Mouse (Mus musculus): ENCODE results near the gene Gm10974. TPM values are rescaled to one million over a fixed set of nuclear protein-coding genes. Genes with fewer than 3 reads are reported as not detected.

The Gm10974 gene
- polyA plus RNA-seq, 1 experiment from 2014 or later, result not detected

DNA sequence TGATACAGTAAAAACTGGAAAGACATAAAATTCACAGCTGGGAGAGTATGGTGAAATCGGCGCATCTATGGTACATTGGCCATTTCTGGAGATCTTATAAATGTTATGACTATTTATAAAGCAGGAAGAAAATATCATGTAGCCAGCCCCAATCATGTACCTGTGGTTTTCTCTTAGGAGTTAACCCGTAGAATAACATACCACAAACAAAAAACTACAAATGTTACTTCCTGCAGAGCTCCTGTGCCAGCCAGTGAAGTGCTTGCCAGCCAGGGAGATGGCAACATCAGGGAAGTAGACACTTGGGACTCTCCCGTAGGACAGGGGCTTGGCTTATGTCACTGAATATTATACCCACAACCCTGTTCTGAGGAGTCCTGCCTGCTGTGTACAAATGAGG lies 14.6 kb upstream of the Gm10974 start:
- Histone ChIP-seq H3K9ac (ENCODE audit: low read length) (no peak overlapping the region), H3K4me1 (ENCODE audit: control insufficient read depth, insufficient read depth, low read length) (no peaks in the 10 kb centered on the region; the same call in 1 of the 2 replicates), H3K27me3 (ENCODE audit: control insufficient read depth, insufficient read depth, low read length) (no peaks in the 10 kb centered on the region), H3K27ac (ENCODE audit: low read depth, low read length) (no peak overlapping the region), H3K4me3 (ENCODE audit: low read depth, low read length) (no peak overlapping the region), H3K9me3 (ENCODE audit: control insufficient read depth, low read length) (no peaks in the 10 kb centered on the region), H3K36me3 (ENCODE audit: control insufficient read depth, insufficient read depth, low read length) (no peaks in the 10 kb centered on the region), H3K4me2 (ENCODE audit: low read depth) (no peak overlapping the region)
- DNase-seq (ENCODE audit: low spot score) (no peak), ATAC-seq (ENCODE audit: insufficient read depth, low FRiP score, low TSS enrichment) (no peak)
- WGBS, result 95% methylated on average over 4 of the region's 4 CpGs

DNA sequence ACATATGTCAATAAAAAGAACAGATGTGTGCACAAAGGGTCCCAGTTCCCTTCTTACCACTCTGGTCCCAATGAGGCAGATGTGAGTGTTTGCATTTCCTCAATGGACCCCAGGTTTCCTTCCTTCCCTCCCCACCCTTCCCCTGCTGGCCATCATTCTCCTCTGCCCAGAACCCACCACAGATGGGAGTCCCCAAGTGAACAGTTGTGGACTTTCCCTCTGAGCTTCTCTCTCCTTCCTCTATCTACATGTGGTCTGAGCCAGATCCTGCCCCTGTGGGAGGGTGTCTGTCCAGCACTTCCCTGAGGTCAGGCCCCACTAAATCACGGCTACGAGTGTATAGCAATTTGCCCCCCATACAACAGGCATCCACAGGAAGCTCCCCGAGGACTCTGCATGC lies 10.8 kb upstream of the Gm10974 start:
- WGBS, result 43% methylated on average over 3 of the region's 3 CpGs
- Histone ChIP-seq H3K9me3 (ENCODE audit: control insufficient read depth, low read length) (no peaks in the 10 kb centered on the region), H3K4me3 (ENCODE audit: low read depth, low read length) (no peak overlapping the region), H3K27me3 (ENCODE audit: control insufficient read depth, insufficient read depth, low read length) (no peaks in the 10 kb centered on the region), H3K4me1 (ENCODE audit: control insufficient read depth, insufficient read depth, low read length) (no peaks in the 10 kb centered on the region), H3K4me2 (ENCODE audit: low read depth) (no peak overlapping the region), H3K27ac (ENCODE audit: low read depth, low read length) (no peak overlapping the region), H3K9ac (ENCODE audit: low read length) (no peak overlapping the region), H3K36me3 (ENCODE audit: control insufficient read depth, insufficient read depth, low read length) (no peaks in the 10 kb centered on the region)
- DNase-seq (ENCODE audit: low spot score) (no peak), ATAC-seq (ENCODE audit: insufficient read depth, low FRiP score, low TSS enrichment) (no peak)

DNA sequence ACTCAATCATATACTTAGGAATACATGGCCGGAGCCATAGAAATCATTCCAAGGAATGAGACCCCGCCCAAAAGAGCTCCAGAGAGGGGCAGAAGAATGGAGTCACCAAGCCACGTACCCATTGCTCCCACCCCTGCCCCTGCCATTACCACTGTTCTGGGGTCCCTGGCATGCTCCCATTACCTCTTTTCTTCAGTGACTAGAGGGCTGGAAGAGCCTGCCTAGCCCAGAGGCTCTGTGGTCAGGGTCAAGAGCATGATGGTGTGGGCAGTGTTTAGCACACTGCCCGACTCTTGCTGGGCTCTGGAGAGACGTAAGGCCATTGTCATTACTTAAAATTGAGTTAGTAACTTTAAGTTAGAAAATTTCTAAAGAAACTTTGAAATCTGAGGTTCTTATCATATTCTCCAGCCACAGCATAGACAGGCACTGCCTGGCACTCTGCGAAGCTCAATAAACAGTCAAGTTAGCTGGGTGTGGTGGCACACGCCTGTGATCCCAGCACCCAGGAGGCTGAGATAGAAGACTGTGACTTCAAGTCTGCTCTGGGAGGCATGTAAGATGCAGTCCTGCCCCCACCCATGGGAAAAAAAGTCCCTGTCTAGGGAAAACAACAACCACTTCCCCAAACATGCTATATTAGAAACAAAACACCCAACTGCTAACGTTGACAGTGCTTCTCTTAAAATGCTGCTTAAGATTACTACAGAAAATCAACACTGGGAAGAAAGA lies 9.7 kb upstream of the Gm10974 start:
- Histone ChIP-seq H3K4me3 (ENCODE audit: low read depth, low read length) (no peak overlapping the region), H3K4me2 (ENCODE audit: low read depth) (no peak overlapping the region), H3K9me3 (ENCODE audit: control insufficient read depth, low read length) (no peaks in the 10 kb centered on the region), H3K27ac (ENCODE audit: low read depth, low read length) (no peak overlapping the region), H3K4me1 (ENCODE audit: control insufficient read depth, insufficient read depth, low read length) (no peaks in the 10 kb centered on the region), H3K9ac (ENCODE audit: low read length) (no peak overlapping the region), H3K36me3 (ENCODE audit: control insufficient read depth, insufficient read depth, low read length) (no peaks in the 10 kb centered on the region), H3K27me3 (ENCODE audit: control insufficient read depth, insufficient read depth, low read length) (no peaks in the 10 kb centered on the region)
- ATAC-seq (ENCODE audit: insufficient read depth, low FRiP score, low TSS enrichment) (no peak), DNase-seq (ENCODE audit: low spot score) (no peak)
- WGBS, result 89% methylated on average over 8 of the region's 8 CpGs

DNA sequence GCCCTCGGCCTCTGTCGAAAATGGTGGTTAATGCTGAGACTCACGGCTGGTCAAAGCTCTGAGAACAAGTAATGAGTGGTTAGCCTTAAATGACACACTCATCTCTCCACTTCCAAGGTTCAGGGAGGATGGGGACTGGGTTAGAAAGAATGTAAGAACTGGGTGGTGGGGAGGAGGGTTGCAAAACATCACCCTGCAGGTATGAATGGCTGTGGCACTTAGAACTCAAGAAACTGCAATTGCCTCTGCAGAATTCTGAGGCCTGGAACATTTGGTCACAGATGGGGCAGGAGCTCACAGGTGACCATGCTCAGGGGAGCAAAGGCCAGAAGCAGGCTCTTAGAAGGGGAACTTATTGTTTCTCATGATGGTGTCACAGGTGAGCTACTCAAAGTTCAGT lies 7.2 kb upstream of the Gm10974 start:
- 97% methylated on average over 3 of the region's 3 CpGs for WGBS
- Histone ChIP-seq H3K36me3 (ENCODE audit: control insufficient read depth, insufficient read depth, low read length) (no peaks in the 10 kb centered on the region), H3K4me2 (ENCODE audit: low read depth) (no peak overlapping the region), H3K4me3 (ENCODE audit: low read depth, low read length) (no peak overlapping the region), H3K27me3 (ENCODE audit: control insufficient read depth, insufficient read depth, low read length) (no peaks in the 10 kb centered on the region), H3K9ac (ENCODE audit: low read length) (no peak overlapping the region), H3K27ac (ENCODE audit: low read depth, low read length) (no peak overlapping the region), H3K4me1 (ENCODE audit: control insufficient read depth, insufficient read depth, low read length) (no peaks in the 10 kb centered on the region), H3K9me3 (ENCODE audit: control insufficient read depth, low read length) (no peaks in the 10 kb centered on the region)
- no peak for DNase-seq (ENCODE audit: low spot score)
- ATAC-seq (ENCODE audit: insufficient read depth, low FRiP score, low TSS enrichment), result no peak

DNA sequence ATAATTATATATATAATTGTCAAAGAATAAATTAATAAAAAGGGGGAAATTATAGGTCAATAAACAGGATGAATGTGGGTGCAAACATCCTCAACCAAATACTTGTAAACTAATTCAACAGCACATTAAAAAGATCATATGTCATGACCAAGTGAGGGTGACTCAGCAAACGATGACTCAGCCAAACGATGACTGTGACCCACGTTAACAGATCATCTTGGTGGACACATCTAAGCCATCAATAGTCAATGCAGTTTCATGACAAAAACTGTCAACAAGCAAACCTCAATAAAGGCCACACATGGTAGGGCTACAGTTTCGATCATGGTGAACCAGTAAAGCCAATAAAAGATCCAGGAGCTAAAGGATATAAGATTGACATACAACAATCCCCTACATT lies 6.7 kb upstream of the Gm10974 start:
- ATAC-seq (ENCODE audit: insufficient read depth, low FRiP score, low TSS enrichment), result no peak
- Histone ChIP-seq H3K36me3 (ENCODE audit: control insufficient read depth, insufficient read depth, low read length) (no peaks in the 10 kb centered on the region), H3K9ac (ENCODE audit: low read length) (no peak overlapping the region), H3K27ac (ENCODE audit: low read depth, low read length) (no peak overlapping the region), H3K4me2 (ENCODE audit: low read depth) (no peak overlapping the region), H3K27me3 (ENCODE audit: control insufficient read depth, insufficient read depth, low read length) (no peaks in the 10 kb centered on the region), H3K9me3 (ENCODE audit: control insufficient read depth, low read length) (no peaks in the 10 kb centered on the region), H3K4me1 (ENCODE audit: control insufficient read depth, insufficient read depth, low read length) (no peaks in the 10 kb centered on the region), H3K4me3 (ENCODE audit: low read depth, low read length) (no peak overlapping the region)
- WGBS, result 92% methylated on average over 4 of the region's 4 CpGs
- DNase-seq (ENCODE audit: low spot score), result no peak

DNA sequence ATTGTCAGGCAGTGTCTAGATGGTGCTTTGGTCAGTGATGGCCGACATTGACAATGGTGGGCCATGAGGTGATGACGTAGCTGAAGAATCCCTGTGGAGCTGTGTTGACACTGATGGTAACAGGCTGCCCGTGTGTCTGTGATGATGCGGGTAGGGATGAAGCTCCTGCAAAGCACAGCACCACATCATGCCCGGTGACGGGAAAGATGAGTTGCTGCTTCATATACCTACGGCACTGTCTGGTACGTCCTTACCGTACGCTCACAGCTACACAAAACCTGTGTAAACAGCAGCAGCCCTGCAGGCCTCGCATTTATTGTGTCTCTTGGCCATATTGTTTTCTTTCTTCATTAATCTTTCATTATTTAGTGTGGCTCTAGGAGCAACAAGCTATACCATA lies 1.2 kb upstream of the Gm10974 start:
- DNase-seq (ENCODE audit: low spot score), result no peak
- WGBS, result 92% methylated on average over 11 of the region's 11 CpGs
- ATAC-seq (ENCODE audit: insufficient read depth, low FRiP score, low TSS enrichment), result no peak

DNA sequence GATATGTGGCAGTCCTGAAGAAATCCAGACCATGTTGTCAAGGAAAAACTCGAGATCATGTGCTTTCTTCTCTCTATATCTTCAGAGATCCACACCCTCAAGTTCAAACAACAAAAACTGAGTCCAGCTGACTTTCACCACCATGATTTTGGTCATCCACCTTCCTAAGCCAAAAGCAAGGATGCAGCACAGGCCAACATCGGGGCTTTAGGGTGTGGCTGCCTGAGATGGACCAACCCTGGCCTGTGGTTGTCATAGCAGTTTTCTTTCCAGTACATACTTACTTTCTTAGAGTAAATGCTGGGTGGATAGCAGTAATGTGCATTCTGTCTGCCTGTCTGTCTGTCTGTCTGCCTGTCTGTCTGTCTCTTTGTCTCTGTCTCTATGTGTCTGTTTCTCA lies 294 bp upstream of the Gm10974 start:
- no peak for DNase-seq (ENCODE audit: low spot score)
- H3K9me3 ChIP-seq (ENCODE audit: control insufficient read depth, low read length), result no peaks in the 10 kb centered on the region
- no peak overlapping the region for H3K4me3 ChIP-seq (ENCODE audit: low read depth, low read length)
- H3K36me3 ChIP-seq (ENCODE audit: control insufficient read depth, insufficient read depth, low read length), result no peaks in the 10 kb centered on the region
- H3K4me2 ChIP-seq (ENCODE audit: low read depth), result no peak overlapping the region
- H3K4me1 ChIP-seq (ENCODE audit: control insufficient read depth, insufficient read depth, low read length), result no peaks in the 10 kb centered on the region
- 75% methylated on average over 2 of the region's 2 CpGs for WGBS
- H3K9ac ChIP-seq (ENCODE audit: low read length), result no peak overlapping the region
- no peak overlapping the region for H3K27ac ChIP-seq (ENCODE audit: low read depth, low read length)
- H3K27me3 ChIP-seq (ENCODE audit: control insufficient read depth, insufficient read depth, low read length), result no peaks in the 10 kb centered on the region
- ATAC-seq (ENCODE audit: insufficient read depth, low FRiP score, low TSS enrichment), result no peak

More for the DNA sequence above, 1.2 kb upstream of the Gm10974 start:
- H3K9me3 ChIP-seq (ENCODE audit: control insufficient read depth, low read length), result no peaks in the 10 kb centered on the region
- H3K36me3 ChIP-seq (ENCODE audit: control insufficient read depth, insufficient read depth, low read length), result no peaks in the 10 kb centered on the region
- H3K27me3 ChIP-seq (ENCODE audit: control insufficient read depth, insufficient read depth, low read length), result no peaks in the 10 kb centered on the region
- no peak overlapping the region for H3K4me2 ChIP-seq (ENCODE audit: low read depth)
- no peaks in the 10 kb centered on the region for H3K4me1 ChIP-seq (ENCODE audit: control insufficient read depth, insufficient read depth, low read length)
- H3K9ac ChIP-seq (ENCODE audit: low read length), result no peak overlapping the region
- H3K27ac ChIP-seq (ENCODE audit: low read depth, low read length), result no peak overlapping the region
- no peak overlapping the region for H3K4me3 ChIP-seq (ENCODE audit: low read depth, low read length)

DNA sequence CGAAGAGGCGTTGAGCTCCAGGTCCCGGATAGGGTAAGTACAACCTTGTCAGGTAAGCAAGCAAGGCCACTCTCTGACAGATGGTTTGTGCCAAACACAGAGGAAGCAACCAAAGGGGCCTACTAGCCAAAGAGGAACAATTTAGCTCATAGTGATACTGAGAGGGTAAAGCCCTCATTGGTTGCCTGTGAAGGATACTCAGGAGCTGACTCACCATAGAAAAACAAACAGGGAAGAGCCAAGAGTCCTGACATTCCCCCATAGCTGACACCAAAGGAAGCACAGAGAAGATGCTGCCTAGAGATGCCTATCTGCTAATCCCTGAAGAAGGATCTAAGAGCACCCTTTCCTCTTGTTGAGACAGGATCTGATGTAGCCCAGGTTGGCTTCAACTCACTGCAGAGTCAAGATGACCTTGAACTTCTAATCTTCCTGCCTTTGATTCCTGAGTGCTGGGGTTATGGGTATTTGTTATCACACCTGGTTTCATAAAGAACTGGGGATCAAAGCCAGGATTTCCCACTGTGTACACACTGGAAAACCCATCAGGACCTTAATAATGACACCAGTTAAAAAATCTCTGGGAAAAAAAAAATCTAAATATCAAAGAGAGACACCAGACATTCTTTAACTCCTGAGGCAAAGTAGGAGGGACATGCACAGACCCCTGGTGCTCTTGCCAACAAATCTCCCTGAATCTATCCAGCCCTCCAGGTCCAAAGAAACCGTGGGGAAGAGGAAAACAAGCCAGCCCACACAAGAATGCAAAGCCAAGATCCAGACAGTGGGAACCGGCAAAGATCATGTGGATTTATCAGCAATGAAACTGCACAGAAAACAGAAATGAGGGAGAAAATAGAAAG lies 3.6 kb downstream of the Gm10974 start:
- DNase-seq (ENCODE audit: low spot score) (no peak), ATAC-seq (ENCODE audit: insufficient read depth, low FRiP score, low TSS enrichment) (no peak)
- H3K9ac ChIP-seq (ENCODE audit: low read length), result no peak overlapping the region
- no peak overlapping the region for H3K4me3 ChIP-seq (ENCODE audit: low read depth, low read length)
- no peaks in the 10 kb centered on the region for H3K4me1 ChIP-seq (ENCODE audit: control insufficient read depth, insufficient read depth, low read length)
- no peak overlapping the region for H3K27ac ChIP-seq (ENCODE audit: low read depth, low read length)
- H3K27me3 ChIP-seq (ENCODE audit: control insufficient read depth, insufficient read depth, low read length), result no peaks in the 10 kb centered on the region
- no peaks in the 10 kb centered on the region for H3K9me3 ChIP-seq (ENCODE audit: control insufficient read depth, low read length)
- 75% methylated on average over 5 of the region's 5 CpGs for WGBS
- H3K4me2 ChIP-seq (ENCODE audit: low read depth), result no peak overlapping the region
- H3K36me3 ChIP-seq (ENCODE audit: control insufficient read depth, insufficient read depth, low read length), result no peaks in the 10 kb centered on the region

Measured in neural tube, embryonic 11.5 days (tissue).